Mouse (Mus musculus) left cerebral cortex, postnatal 36 days (tissue): ENCODE results near the gene Abcf3. TPM values are rescaled to one million over a fixed set of nuclear protein-coding genes. Genes with fewer than 3 reads are reported as not detected.

Experiments used
- DNase-seq, 2 experiments: peaks; one replicate each; pipeline ENCODE4 v3.0.0; 2021 to 2022; ENCODE audit warnings: low spot score in 2 of 2, mixed read lengths in 1 of 2
- intact Hi-C: fragments of 180-260 bp; cut with DNase I; formaldehyde crosslinking; loops from one replicate; pipeline ENCODE4 v1.15.1; 2025
- total RNA-seq, 2 experiments: library from RNA; stranded (reverse); gene quantifications; 2 replicates each; pipeline ENCODE4 v1.2.3; 2021

The Abcf3 gene
- total RNA-seq = 100 to 1,000 TPM in 1 of 2 experiments, 10 to 100 TPM in 1; 88.3 to 102 TPM

- peak; percentile 99 for DNase-seq
- intact Hi-C loops = loop anchor here (5.0 kb wide), 2 partner anchors 36 to 94 kb away; no protein-coding TSS in a partner anchor
Observed at GRCm38 (mm10) chr16:20548096-20548948, at the start of gene Abcf3. Gene Abcf3, plus strand, starts transcription at chr16:20548577.

- intact Hi-C loops = loop anchor here (2.0 to 5.0 kb wide), 3 partner anchors 18 to 153 kb away; partner anchors contain the start of genes Ap2m1, Dvl3 and Psmd2
- DNase-seq = peak; percentile 95 to 96
Observed at GRCm38 (mm10) chr16:20498677-20499475, 49.5 kb upstream of the Abcf3 start, which contains the start of gene Eif2b5. Gene Eif2b5, plus strand, starts transcription at chr16:20498817.

GRCm38 (mm10) chr16:20506000-20506399 is 42.4 kb upstream of the Abcf3 start:
- intact Hi-C loops = no loop called here
- peak in 1 of 2 experiments; percentile 26 for DNase-seq

- DNase-seq = no peak
- intact Hi-C loops = no loop called here
Observed at GRCm38 (mm10) chr16:20509349-20509748, 39.0 kb upstream of the Abcf3 start.

- intact Hi-C loops = loop anchor here (5.0 kb wide), 1 partner anchor 36 kb away; the partner anchor contains the start of gene Abcf3
- DNase-seq = no peak
Observed at GRCm38 (mm10) chr16:20511277-20511847, 37.0 kb upstream of the Abcf3 start.

GRCm38 (mm10) chr16:20516032-20516431 is 32.3 kb upstream of the Abcf3 start:
- intact Hi-C loops = loop anchor here (2.0 to 5.0 kb wide), 2 partner anchors 17 to 136 kb away; partner anchors contain the start of genes Eif2b5 and Psmd2
- DNase-seq = no peak

- intact Hi-C loops = loop anchor here (2.0 to 5.0 kb wide), 2 partner anchors 18 to 136 kb away; partner anchors contain the start of genes Eif2b5 and Psmd2
Observed at GRCm38 (mm10) chr16:20516726-20517201, 31.6 kb upstream of the Abcf3 start, which contains the start of gene Dvl3. Gene Dvl3, plus strand, starts transcription at chr16:20516982.

GRCm38 (mm10) chr16:20517216-20517615 is 31.2 kb upstream of the Abcf3 start:
- no peak for DNase-seq
- intact Hi-C loops = loop anchor here (2.0 to 5.0 kb wide), 2 partner anchors 18 to 135 kb away; partner anchors contain the start of genes Eif2b5 and Psmd2

More at GRCm38 (mm10) chr16:20516726-20517201, 31.6 kb upstream of the Abcf3 start, which contains the start of gene Dvl3:
- peak; percentile 86 to 90 for DNase-seq

GRCm38 (mm10) chr16:20517701-20518374 is 30.5 kb upstream of the Abcf3 start:
- DNase-seq = peak; percentile 17 to 22
- intact Hi-C loops = loop anchor here (2.0 to 5.0 kb wide), 2 partner anchors 19 to 134 kb away; partner anchors contain the start of genes Eif2b5 and Psmd2

GRCm38 (mm10) chr16:20523886-20524285 is 24.5 kb upstream of the Abcf3 start:
- intact Hi-C loops = no loop called here
- DNase-seq = no peak

- no peak for DNase-seq
- intact Hi-C loops = no loop called here
Observed at GRCm38 (mm10) chr16:20528779-20529178, 19.6 kb upstream of the Abcf3 start.

GRCm38 (mm10) chr16:20529375-20529774 is 19.0 kb upstream of the Abcf3 start:
- DNase-seq = no peak
- intact Hi-C loops = no loop called here

GRCm38 (mm10) chr16:20530941-20531340 is 17.4 kb upstream of the Abcf3 start:
- DNase-seq = no peak
- intact Hi-C loops = no loop called here

- intact Hi-C loops = loop anchor here (5.0 kb wide), 1 partner anchor 37 kb away; the partner anchor contains the start of gene Eif2b5
- no peak for DNase-seq
Observed at GRCm38 (mm10) chr16:20534617-20535295, 13.6 kb upstream of the Abcf3 start.

GRCm38 (mm10) chr16:20535296-20536080 is 12.9 kb upstream of the Abcf3 start, which contains the start of gene Ap2m1:
Gene Ap2m1, plus strand, starts transcription at chr16:20535478.
- peak; percentile 93 for DNase-seq
- intact Hi-C loops = loop anchor here (5.0 kb wide), 1 partner anchor 38 kb away; the partner anchor contains the start of gene Eif2b5

GRCm38 (mm10) chr16:20536081-20536665 is 12.2 kb upstream of the Abcf3 start:
- DNase-seq = no peak
- intact Hi-C loops = loop anchor here (5.0 kb wide), 1 partner anchor 39 kb away; the partner anchor contains the start of gene Eif2b5
